Mouse (Mus musculus) layer of hippocampus, adult 9-10 months (tissue): Measurements from ENCODE around the gene Zfp941.

ENCODE experiments used
- DNase-seq: peaks from one replicate; pipeline ENCODE4 v3.0.0; 2022; ENCODE audit warnings: low spot score

Zfp941 gene

DNA sequence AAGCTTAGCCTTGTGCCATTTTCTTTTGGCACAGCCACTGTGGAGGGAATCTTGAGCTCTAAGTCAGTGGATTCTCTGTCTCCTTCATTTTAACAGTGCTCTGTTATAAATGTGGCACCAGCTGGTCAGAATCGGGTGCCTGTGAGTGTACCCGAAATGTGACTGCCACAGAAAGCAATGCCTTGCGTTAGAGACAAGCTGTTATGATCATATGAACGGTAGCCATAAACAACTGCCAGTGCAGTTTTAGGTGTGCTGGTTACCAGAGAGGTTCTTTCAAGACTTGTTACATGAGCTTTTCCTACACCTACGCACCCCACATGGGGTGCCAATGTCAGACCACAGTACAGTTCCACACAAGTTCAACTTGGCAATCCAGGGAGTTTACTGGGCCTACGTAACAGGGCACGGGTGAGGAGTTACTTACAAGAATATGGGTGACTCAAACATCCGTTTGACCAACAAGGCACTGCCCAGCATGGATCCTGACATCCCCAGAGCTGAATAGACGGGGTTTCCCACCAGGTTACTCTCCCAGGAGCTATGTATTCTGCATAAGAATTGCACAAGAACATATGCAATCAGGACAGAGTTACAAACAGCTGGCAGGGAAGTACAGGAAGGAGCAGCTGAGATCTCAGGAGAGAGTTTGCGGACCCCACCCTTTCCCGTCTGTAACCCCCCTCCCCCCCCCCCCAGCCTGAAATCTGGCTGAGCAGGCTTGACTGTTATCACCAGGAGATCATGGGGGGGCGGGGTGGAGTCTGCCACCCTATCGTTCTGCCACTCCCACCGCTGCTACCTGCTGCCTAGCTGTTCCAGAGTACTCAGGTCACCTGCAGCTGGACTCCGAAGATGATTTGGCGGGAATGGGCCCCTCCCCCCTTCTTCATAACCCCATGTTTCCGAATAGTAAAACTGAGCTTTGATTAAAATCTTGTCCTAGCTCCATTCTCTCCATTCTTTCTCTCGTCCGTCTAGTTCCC, 19.1 kb upstream of the Zfp941 start:
- DNase-seq, result no peak

- DNase-seq, result no peak
These were observed 17.6 kb upstream of the Zfp941 start for GRCm38 (mm10) chr7:140839556-140839955.

DNA sequence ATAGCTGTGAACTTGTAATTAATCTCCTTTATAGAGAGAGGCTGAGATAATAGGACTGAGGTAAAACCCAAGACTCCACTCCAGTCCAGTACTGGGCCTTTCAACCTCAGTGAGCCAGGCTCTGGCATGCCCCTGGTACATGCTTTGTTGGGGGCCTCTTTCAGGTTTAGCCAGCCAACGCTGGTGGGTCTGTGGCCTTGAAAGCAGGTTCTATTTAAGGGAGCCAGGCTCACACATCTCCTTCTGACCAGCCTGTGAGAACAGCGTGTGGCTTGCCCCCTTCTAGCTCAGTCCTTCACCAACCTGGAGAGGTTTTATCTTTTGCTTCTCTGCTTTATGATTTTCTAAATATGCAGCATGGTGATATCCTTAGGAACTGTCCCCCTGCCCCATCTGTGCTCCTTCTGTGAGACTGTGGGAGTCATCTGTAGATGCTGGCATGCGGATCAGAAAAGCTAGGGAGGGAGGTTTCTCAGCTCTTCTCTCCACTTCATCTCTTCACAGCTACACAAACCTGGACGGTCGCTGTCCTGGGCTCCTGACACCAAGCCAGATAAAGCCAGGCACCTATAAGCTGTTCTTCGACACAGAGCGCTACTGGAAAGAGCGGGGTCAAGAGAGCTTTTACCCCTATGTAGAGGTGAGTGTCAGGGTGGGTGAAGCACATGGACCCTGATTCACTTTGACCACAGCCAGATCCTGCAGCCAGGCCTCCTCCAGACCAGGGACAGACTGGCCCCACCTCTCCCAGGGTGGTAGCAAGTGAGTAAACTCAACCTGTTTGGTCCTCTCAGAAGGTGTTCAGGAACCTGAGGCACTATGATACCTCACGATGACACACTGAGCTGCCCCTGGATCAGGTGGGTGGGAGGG, 14.5 kb upstream of the Zfp941 start:
- DNase-seq, result no peak

DNA sequence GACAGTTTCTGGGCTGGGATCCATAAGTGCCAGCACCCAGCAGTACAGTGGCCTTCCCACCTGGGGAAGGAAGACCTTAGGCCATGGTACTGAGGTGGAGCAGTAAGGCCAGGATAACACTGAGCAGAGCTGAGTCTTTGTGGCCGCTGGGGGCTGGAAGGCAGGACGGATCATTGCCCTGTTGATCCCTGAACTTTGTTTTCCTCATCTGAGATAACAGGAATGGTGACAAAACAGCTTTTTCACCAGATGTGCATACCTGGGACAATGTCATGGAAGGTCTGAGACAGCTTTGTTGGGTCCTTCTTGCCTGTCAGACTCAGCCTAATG, 13.7 kb upstream of the Zfp941 start:
- DNase-seq, result no peak

GRCm38 (mm10) chr7:140834968-140835757, 13.2 kb upstream of the Zfp941 start, which contains the start of gene Urah:
Gene Urah (plus strand): TSS chr7:140835018.
- no peak for DNase-seq

DNA sequence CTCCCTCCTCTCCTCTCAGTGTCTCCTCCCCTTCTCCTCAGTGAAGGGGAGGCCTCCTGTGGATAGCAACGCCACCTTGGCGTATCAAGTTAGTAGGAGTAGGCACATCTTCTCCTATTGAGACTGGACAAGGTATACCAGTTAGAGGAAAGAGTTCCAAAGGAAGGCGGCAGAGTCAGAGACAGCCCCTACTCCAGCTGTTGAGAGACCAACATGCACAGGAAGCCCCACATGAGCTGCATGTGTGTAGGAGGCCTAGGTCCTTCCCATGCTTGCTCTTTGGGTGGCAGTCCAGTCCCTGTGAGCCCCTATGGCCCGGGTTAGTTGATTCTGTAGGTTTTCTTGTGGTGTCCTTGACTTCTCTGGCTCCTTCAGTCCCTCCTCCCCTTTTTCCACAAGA, 11.4 kb upstream of the Zfp941 start:
- DNase-seq, result no peak

DNA sequence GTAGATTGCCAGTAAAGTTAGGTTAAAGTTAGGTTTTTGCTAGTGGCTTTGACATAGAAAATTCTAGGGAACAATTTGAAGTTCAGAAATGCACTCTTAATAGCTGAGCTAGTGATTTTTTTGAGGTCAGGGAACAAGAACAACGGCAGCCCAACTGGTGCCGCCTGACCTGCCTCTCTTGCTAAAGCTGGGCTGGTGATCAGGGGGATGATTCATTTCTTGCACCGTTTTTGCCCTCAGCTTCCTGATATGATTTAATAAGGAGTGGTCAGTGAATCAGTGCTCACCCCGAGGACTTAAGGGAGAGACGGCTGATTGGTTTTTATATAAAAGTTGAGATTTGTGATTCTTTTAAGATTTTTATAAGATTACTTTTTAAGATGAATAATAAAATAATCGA, 9.5 kb upstream of the Zfp941 start:
- no peak for DNase-seq

GRCm38 (mm10) chr7:140828171-140828881, 6.3 kb upstream of the Zfp941 start:
- peak; percentile 40 for DNase-seq

DNA sequence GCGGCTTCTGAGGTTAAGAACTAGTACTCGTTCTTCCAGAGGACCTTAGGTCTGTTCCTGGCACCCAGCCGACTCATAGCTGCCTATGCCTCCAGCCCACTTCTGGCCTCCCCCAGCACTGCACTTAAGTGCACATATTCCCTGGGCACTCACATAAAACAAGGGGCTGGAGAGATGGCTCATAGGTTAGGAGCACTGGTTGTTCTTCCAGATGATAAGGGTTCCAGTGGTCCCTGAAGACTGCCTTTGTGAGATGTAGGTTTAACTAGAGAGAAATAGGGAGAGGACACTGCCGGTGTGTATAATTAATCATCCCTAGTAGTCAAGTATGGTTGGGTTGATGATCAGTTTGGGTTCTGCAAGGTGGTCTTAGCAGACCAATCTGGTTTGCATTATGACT, 753 bp upstream of the Zfp941 start:
- DNase-seq, result no peak

GRCm38 (mm10) chr7:140821305-140821652, 699 bp downstream of the Zfp941 start:
- DNase-seq, result no peak

DNA sequence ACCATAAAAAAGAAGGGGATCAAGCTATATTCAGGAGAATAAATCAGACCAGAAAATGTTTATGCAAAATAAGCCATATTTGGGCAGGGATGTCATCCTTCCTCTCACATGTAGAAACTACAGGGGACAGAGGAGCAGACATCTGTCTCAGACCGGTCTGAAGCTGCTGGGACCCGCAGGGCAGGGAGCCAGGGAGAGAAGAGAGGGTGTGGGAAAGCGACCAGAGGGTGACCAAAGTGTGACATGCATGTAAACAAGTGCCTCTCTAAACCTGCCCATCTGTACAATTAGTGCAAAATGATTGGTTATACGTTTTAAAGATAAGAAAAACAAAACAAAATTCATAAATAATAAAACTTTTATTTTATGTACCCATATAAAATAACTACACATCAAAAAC, 1.8 kb downstream of the Zfp941 start:
- no peak for DNase-seq

DNA sequence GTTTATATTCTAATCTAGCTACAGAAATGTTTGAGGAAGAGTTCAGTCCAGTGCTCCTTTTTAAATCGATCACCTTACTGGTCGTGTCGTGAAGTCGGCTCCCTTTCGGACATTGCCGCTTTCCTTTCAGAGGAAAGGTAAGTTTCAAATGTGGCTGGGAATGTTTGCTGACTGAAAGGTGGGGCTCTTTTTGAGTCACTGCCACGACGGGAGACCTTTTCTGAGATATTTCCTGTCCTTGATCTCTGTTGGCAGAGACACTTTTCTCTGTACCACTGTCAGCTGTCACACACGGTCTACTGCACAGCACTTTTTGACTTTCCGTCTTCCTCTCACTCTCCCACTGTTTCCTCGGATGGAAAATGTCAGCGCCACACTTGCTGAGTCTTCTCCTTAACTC, 9.1 kb downstream of the Zfp941 start:
- no peak for DNase-seq

DNA sequence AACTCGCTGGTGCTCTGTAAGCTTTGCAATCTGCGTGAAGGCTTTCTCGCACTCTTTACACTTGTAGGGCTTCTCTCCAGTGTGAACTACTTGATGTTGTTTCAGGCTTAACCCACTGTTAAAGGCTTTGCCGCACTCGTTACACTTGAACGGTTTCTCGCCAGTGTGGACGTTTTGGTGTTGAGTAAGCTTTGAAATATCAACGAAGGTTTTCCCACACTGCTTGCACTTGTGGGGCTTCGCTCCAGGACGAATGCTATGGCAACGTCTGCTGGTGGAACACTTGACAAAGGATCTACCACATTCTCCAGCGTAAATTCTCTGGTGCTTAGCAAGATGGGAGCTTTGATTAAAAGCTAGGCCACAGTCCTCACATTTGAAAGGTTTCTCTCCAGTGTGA, 10.3 kb downstream of the Zfp941 start:
- DNase-seq, result no peak

DNA sequence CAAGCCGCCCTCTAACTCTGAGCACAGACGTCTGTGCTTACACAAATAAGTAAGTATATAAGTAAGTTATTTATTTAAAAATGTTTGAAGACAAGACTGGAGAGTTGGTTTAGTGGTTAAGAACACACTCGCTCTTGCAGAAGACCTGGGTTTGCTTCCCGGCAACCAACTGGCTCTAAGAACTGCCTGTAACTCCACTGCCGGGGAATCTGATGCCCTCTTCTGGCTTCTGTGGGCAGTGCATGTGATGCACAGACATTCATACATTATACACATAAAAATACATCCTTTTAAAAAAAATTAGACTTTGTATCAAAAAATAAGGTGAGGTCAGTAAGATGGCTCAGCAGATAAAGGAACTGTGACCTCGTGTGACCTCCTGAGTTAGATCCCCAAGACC, 11.5 kb downstream of the Zfp941 start:
- no peak for DNase-seq

GRCm38 (mm10) chr7:140805704-140806103, 16.3 kb downstream of the Zfp941 start:
- DNase-seq, result peak; percentile 69

DNA sequence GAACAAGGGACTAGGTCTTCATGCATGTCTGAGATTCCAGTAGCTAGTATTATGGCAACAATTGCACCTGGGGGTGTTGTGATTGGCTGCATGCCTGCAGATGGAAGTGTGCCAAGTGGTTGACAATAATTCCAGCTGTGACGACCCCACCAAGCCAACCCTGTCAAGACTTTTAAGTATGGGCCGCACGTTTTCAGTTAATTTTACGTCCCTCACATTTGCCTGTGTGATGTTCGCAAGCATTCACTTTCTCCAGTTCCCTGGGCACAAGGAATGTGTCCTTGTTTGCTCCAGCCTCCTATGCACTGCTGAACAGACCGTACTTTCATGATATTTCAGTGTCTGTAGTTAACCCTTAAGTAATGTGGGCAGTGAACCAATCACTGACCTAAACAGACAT, 19.3 kb downstream of the Zfp941 start:
- DNase-seq, result no peak

- DNase-seq, result no peak
These were observed 23.8 kb downstream of the Zfp941 start for GRCm38 (mm10) chr7:140798212-140798611.

GRCm38 (mm10) chr7:140797619-140798018, 24.4 kb downstream of the Zfp941 start:
- DNase-seq, result no peak

GRCm38 (mm10) chr7:140793541-140793940, 28.4 kb downstream of the Zfp941 start:
- no peak for DNase-seq

DNA sequence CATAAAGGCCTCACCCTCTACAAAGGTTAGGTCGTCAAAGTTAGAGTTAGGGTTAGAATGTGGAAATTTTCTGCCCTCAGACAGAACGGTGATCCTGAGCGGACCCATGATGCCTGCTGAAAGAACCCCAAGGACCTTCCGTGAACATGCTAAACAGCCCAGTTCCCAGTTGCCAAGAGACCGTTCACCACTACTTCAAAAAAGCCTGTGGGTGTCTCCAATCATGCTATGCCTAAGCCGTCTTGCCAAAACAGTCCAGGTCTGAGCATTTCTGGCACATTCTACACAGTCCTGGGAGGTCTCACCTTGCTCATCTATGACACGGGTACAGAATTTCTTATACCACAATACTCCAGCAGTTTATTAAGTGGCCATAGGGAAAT, 33.9 kb downstream of the Zfp941 start:
- no peak for DNase-seq

DNA sequence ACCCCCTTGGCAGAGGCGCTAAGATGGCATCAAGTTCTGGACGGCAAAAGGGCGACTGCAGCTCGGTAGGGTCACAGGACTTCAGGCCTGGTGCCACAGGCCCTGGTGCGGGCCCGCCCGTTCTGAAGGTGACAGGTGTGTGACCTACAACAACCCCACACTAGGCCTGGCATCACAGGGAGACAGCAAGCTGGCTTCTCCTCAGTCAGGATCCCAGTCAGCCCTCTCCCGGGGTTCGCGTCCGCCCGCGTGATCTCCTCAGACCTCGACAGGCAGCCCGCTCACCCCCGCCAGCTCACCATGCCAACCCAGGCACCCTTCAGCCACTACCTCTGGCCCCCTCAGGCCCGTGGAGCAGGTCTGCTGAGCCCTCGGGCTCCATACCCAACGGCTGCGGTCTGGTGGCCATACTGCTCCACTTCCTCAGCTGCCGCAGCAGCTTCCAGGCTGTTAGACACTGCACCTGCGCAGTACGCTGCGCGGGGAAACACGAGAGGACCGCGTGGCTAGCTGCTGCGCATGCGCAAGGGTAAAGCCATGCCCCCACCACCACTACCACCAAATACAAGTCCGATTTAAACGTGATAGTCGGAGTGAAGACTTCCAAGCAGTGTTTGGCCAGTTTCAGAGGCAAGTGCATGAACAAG, 34.4 kb downstream of the Zfp941 start, which contains the start of gene Syce1:
Syce1 (minus strand) TSS at position 447 of the 647 bp plus-strand sequence.
- no peak for DNase-seq
